Mouse (Mus musculus) limb, embryonic 13.5 days (tissue): Measurements from ENCODE around the gene Slc37a3. TPM values are rescaled to one million over a fixed set of nuclear protein-coding genes. Genes with fewer than 3 reads are reported as not detected.
"Not testable (repeated sequence)": the region's sequence is repeated elsewhere in the genome, so short reads cannot be mapped to it uniquely, and the experiment has no call there.

Experiments
- ATAC-seq: fragments of 200-750 bp; cut with Nextera tagmentation; 2 replicates; pipeline ENCODE4 v1.8.0; 2017; ENCODE audit warnings: low read depth, moderate number of reproducible peaks, moderate TSS enrichment; ENCODE audit not compliant: low FRiP score
- H3K27ac ChIP-seq: fragments of 300-500 bp; sonication (generic); 2 replicates; pipeline ENCODE4 v1.5.1; 2015; ENCODE audit warnings: inconsistent platforms, mild to moderate bottlenecking, moderate library complexity
- H3K27me3 ChIP-seq: fragments of 300-500 bp; sonication (generic); 2 replicates; pipeline ENCODE4 v1.6.1; 2015; ENCODE audit warnings: mild to moderate bottlenecking, inconsistent platforms
- H3K36me3 ChIP-seq: fragments of 300-500 bp; sonication (generic); 2 replicates; pipeline ENCODE4 v1.6.1; 2015; ENCODE audit warnings: inconsistent platforms, mild to moderate bottlenecking, moderate library complexity
- H3K4me1 ChIP-seq: fragments of 300-500 bp; sonication (generic); 2 replicates; pipeline ENCODE4 v1.6.1; 2015; ENCODE audit warnings: inconsistent platforms
- H3K4me2 ChIP-seq: fragments of 300-500 bp; sonication (generic); replicated peaks from 2 replicates; pipeline ENCODE4 v1.6.1; 2015; ENCODE audit warnings: inconsistent platforms, mild to moderate bottlenecking, moderate library complexity
- H3K4me3 ChIP-seq: fragments of 300-500 bp; sonication (generic); 2 replicates; pipeline ENCODE4 v1.5.1; 2015; ENCODE audit warnings: moderate library complexity, mild to moderate bottlenecking, inconsistent platforms
- H3K9ac ChIP-seq: fragments of 300-500 bp; sonication (generic); 2 replicates; pipeline ENCODE4 v1.6.1; 2015; ENCODE audit warnings: mild to moderate bottlenecking, inconsistent platforms
- H3K9me3 ChIP-seq: fragments of 300-500 bp; sonication (generic); 2 replicates; pipeline ENCODE4 v1.6.1; 2016; ENCODE audit warnings: inconsistent platforms
- WGBS: fragments of 180-500 bp; shearing (Covaris S2); methylation state at CpG from one replicate; pipeline ENCODE4 v1.1.7; 2015; 5-methylcytosine and 5-hydroxymethylcytosine counted together
- polyA plus RNA-seq: library from polyadenylated mRNA; unstranded; fragments of >200 nt; fragmentation: Nextera tagmentation; extraction: Ambion mirVana; gene quantifications from 2 replicates; pipeline ENCODE4 v1.2.1, GENCODE M21; 2015

Gene Slc37a3
- polyA plus RNA-seq, 1 experiment from 2014 or later: 67.7 TPM

GRCm38 (mm10) chr6:39403136-39403535 lies 25.7 kb upstream of the Slc37a3 start:
- peaks cover 50% of the 10 kb centered on the region for H3K36me3 ChIP-seq
- H3K27ac ChIP-seq: no peak overlapping the region
- 59% methylated on average over 2 of the region's 2 CpGs for WGBS
- no peak for ATAC-seq
- H3K9ac ChIP-seq: no peak overlapping the region
- H3K4me1 ChIP-seq: no peaks in the 10 kb centered on the region
- no peak overlapping the region for H3K4me2 ChIP-seq
- H3K4me3 ChIP-seq: no peak overlapping the region
- no peaks in the 10 kb centered on the region for H3K9me3 ChIP-seq
- no peaks in the 10 kb centered on the region for H3K27me3 ChIP-seq

GRCm38 (mm10) chr6:39400343-39400742 lies 22.9 kb upstream of the Slc37a3 start:
- no peak overlapping the region for H3K27ac ChIP-seq
- WGBS: 73% methylated on average over 7 of the region's 7 CpGs
- H3K9me3 ChIP-seq: no peaks in the 10 kb centered on the region
- H3K4me1 ChIP-seq: no peaks in the 10 kb centered on the region
- no peak overlapping the region for H3K4me3 ChIP-seq
- no peaks in the 10 kb centered on the region for H3K27me3 ChIP-seq
- no peak overlapping the region for H3K9ac ChIP-seq
- no peak overlapping the region for H3K4me2 ChIP-seq
- ATAC-seq: no peak
- peaks cover 48% of the 10 kb centered on the region for H3K36me3 ChIP-seq

- Histone ChIP-seq H3K36me3 (peaks cover 32% of the 10 kb centered on the region), H3K9ac (no peak overlapping the region), H3K4me2 (no peak overlapping the region), H3K27ac (no peak overlapping the region), H3K4me3 (no peak overlapping the region), H3K9me3 (no peaks in the 10 kb centered on the region), H3K4me1 (no peaks in the 10 kb centered on the region), H3K27me3 (no peaks in the 10 kb centered on the region)
- no peak for ATAC-seq
- WGBS: 81% methylated on average over 9 of the region's 9 CpGs
Observed at GRCm38 (mm10) chr6:39398342-39398741, 20.9 kb upstream of the Slc37a3 start.

- ATAC-seq: no peak
- Histone ChIP-seq H3K9ac (no peak overlapping the region), H3K36me3 (peaks cover 32% of the 10 kb centered on the region), H3K4me3 (no peak overlapping the region), H3K9me3 (no peaks in the 10 kb centered on the region), H3K27ac (no peak overlapping the region), H3K4me1 (no peaks in the 10 kb centered on the region), H3K4me2 (no peak overlapping the region), H3K27me3 (no peaks in the 10 kb centered on the region)
- WGBS: 93% methylated on average over 6 of the region's 6 CpGs
Observed at GRCm38 (mm10) chr6:39397046-39397445, 19.6 kb upstream of the Slc37a3 start.

- 83% methylated on average over 4 of the region's 4 CpGs for WGBS
- Histone ChIP-seq H3K36me3 (peaks cover 25% of the 10 kb centered on the region), H3K27me3 (no peaks in the 10 kb centered on the region), H3K9me3 (no peaks in the 10 kb centered on the region), H3K4me1 (no peaks in the 10 kb centered on the region), H3K4me2 (no peak overlapping the region), H3K4me3 (no peak overlapping the region), H3K27ac (no peak overlapping the region), H3K9ac (no peak overlapping the region)
- no peak for ATAC-seq
Observed at GRCm38 (mm10) chr6:39395916-39396315, 18.4 kb upstream of the Slc37a3 start.

- no peaks in the 10 kb centered on the region for H3K4me1 ChIP-seq
- no peak overlapping the region for H3K9ac ChIP-seq
- WGBS: 70% methylated on average over 4 of the region's 4 CpGs
- H3K36me3 ChIP-seq: peaks cover 24% of the 10 kb centered on the region
- ATAC-seq: no peak
- no peak overlapping the region for H3K4me2 ChIP-seq
- no peak overlapping the region for H3K27ac ChIP-seq
- H3K4me3 ChIP-seq: no peak overlapping the region
- H3K27me3 ChIP-seq: no peaks in the 10 kb centered on the region
- H3K9me3 ChIP-seq: no peaks in the 10 kb centered on the region
Observed at GRCm38 (mm10) chr6:39395471-39395870, 18.0 kb upstream of the Slc37a3 start.

GRCm38 (mm10) chr6:39389988-39390387 lies 12.5 kb upstream of the Slc37a3 start:
- 87% methylated on average over 2 of the region's 2 CpGs for WGBS
- H3K9ac ChIP-seq: no peak overlapping the region
- no peak overlapping the region for H3K4me2 ChIP-seq
- no peak overlapping the region for H3K27ac ChIP-seq
- no peaks in the 10 kb centered on the region for H3K36me3 ChIP-seq
- H3K27me3 ChIP-seq: no peaks in the 10 kb centered on the region
- H3K4me1 ChIP-seq: no peaks in the 10 kb centered on the region
- no peaks in the 10 kb centered on the region for H3K9me3 ChIP-seq
- no peak for ATAC-seq
- H3K4me3 ChIP-seq: no peak overlapping the region

- no peaks in the 10 kb centered on the region for H3K9me3 ChIP-seq
- peak within 1 kb of the TSS; percentile 36 for H3K4me3 ChIP-seq
- no peak for ATAC-seq
- no peaks in the 10 kb centered on the region for H3K36me3 ChIP-seq
- H3K9ac ChIP-seq: peak within 1 kb of the TSS; percentile 48
- WGBS: 6% methylated on average over 20 of the region's 20 CpGs
- peak within 1 kb of the TSS; percentile 63 for H3K4me2 ChIP-seq
- H3K27me3 ChIP-seq: peaks cover 25% of the 10 kb centered on the region
- peaks cover 14% of the 10 kb centered on the region for H3K4me1 ChIP-seq
- no peak within 1 kb of the TSS for H3K27ac ChIP-seq
Observed at GRCm38 (mm10) chr6:39381125-39381880, 3.8 kb upstream of the Slc37a3 start, which contains the start of gene Rab19. Gene Rab19 (plus strand): TSS chr6:39381175.

- no peak overlapping the region for H3K9ac ChIP-seq
- ATAC-seq: no peak
- H3K27me3 ChIP-seq: peaks cover 25% of the 10 kb centered on the region
- peaks cover 24% of the 10 kb centered on the region for H3K4me1 ChIP-seq
- WGBS: 88% methylated on average over 3 of the region's 3 CpGs
- no peak overlapping the region for H3K4me2 ChIP-seq
- no peak overlapping the region for H3K4me3 ChIP-seq
- H3K36me3 ChIP-seq: no peaks in the 10 kb centered on the region
- H3K9me3 ChIP-seq: no peaks in the 10 kb centered on the region
- no peak overlapping the region for H3K27ac ChIP-seq
Observed at GRCm38 (mm10) chr6:39380276-39380675, 2.8 kb upstream of the Slc37a3 start.

GRCm38 (mm10) chr6:39379749-39380148 lies 2.3 kb upstream of the Slc37a3 start:
- Histone ChIP-seq H3K4me3 (no peak overlapping the region), H3K9ac (no peak overlapping the region), H3K4me1 (peaks cover 24% of the 10 kb centered on the region), H3K27ac (no peak overlapping the region), H3K9me3 (no peaks in the 10 kb centered on the region), H3K36me3 (no peaks in the 10 kb centered on the region; the same call in 1 of the 2 replicates), H3K4me2 (no peak overlapping the region), H3K27me3 (peaks cover 25% of the 10 kb centered on the region)
- ATAC-seq: no peak
- WGBS: 77% methylated on average over 8 of the region's 8 CpGs

GRCm38 (mm10) chr6:39379224-39379623 lies 1.7 kb upstream of the Slc37a3 start:
- no peak overlapping the region for H3K9ac ChIP-seq
- WGBS: 56% methylated on average over 4 of the region's 4 CpGs
- H3K27ac ChIP-seq: no peak overlapping the region
- H3K36me3 ChIP-seq: peaks cover 5% of the 10 kb centered on the region
- H3K9me3 ChIP-seq: no peaks in the 10 kb centered on the region
- H3K27me3 ChIP-seq: peaks cover 25% of the 10 kb centered on the region
- no peak for ATAC-seq
- no peak overlapping the region for H3K4me2 ChIP-seq
- H3K4me3 ChIP-seq: no peak overlapping the region
- H3K4me1 ChIP-seq: peaks cover 24% of the 10 kb centered on the region

GRCm38 (mm10) chr6:39378161-39378835 lies 823 bp upstream of the Slc37a3 start:
- not testable (repeated sequence) for H3K4me3 ChIP-seq, H3K27ac ChIP-seq, H3K9ac ChIP-seq, H3K4me2 ChIP-seq, ATAC-seq, H3K9me3 ChIP-seq
- peaks cover 25% of the 10 kb centered on the region for H3K27me3 ChIP-seq
- H3K36me3 ChIP-seq: peaks cover 12% of the 10 kb centered on the region
- 81% methylated on average over 13 of the region's 13 CpGs for WGBS
- peaks cover 28% of the 10 kb centered on the region for H3K4me1 ChIP-seq
